Mouse (Mus musculus) embryonic fibroblast, embryonic 13.5 days (primary cell): ENCODE results near the gene Ap1s1.

Experiments
- CTCF ChIP-seq: IDR thresholded peaks from 2 replicates; pipeline ENCODE4 v1.5.1; 2011; ENCODE audit warnings: mild to moderate bottlenecking, control low read depth, low read length, moderate library complexity, borderline replicate concordance; ENCODE audit not compliant: insufficient read depth
- POLR2A ChIP-seq: IDR thresholded peaks from 2 replicates; pipeline ENCODE4 v1.6.1; 2011; ENCODE audit warnings: low read depth, mild to moderate bottlenecking, control low read depth, low read length, moderate library complexity

DNA sequence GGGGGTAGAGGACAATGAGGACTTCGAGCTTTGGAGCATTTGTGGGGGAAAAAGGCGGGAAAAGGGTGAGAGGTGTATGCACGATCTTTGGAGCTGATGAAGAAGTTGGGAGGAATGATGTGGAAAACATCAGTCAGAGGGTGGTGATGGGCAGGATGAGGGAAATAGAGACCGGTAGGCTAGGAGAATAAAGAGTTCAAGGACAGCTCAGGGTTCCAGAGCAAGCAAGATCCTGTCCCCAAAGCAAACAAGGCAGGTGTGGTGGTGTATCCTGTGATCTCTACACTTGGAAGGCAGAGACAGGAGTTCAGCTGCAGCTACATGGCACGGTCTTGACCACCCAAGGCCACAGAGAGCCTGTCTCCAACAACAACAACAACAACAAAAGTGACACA, 386 bp upstream of the Ap1s1 start:
- TF ChIP-seq CTCF = no peak
- no peak for TF ChIP-seq POLR2A
